19 mouse cellular contexts compared by ENCODE assay signal in genomic region chr19:41381581-41382239, GRCm38 (mm10). TPM values are rescaled to one million over a fixed set of nuclear protein-coding genes. Genes with fewer than 3 reads are reported as not detected.
DNase-seq lines count a peak whose midpoint lies in the region; ATAC-seq and TF ChIP-seq lines count a peak whose summit lies in the region.
"Had no signal": no experiment of that assay in that cellular context is flagged by ENCODE, and none has a peak within 500 bp of the region (broad histone marks: within the 10 kb centered on the region; RNA-seq: fewer than 3 reads in every experiment).

No protein-coding gene starts in this region.

- 0 out of 2 replicates have a peak overlapping the region, but pooled peaks have one; percentile 0 for H3K4me2 ChIP-seq in liver, embryonic 12.5 days
- H3K4me2 ChIP-seq in liver, embryonic 11.5 days = no peak overlapping the region
- H3K4me2 ChIP-seq in intestine, postnatal 0 days (replicated peaks; ENCODE audit: low read depth) = no peak overlapping the region
- no peak overlapping the region for H3K4me2 ChIP-seq in stomach, embryonic 15.5 days
- H3K4me2 ChIP-seq: embryonic facial prominence, embryonic 12.5 days; heart, embryonic 13.5 days; lung, embryonic 14.5 days had no signal

- H3K36me3 ChIP-seq in liver, embryonic 12.5 days = no peaks in the 10 kb centered on the region
- H3K36me3 ChIP-seq in liver, embryonic 11.5 days (ENCODE audit: control insufficient read depth, insufficient read depth, low read length) = no peaks in the 10 kb centered on the region
- H3K36me3 ChIP-seq in intestine, postnatal 0 days (ENCODE audit: control insufficient read depth, insufficient read depth) = no peaks in the 10 kb centered on the region
- no peaks in the 10 kb centered on the region for H3K36me3 ChIP-seq in stomach, embryonic 15.5 days
- H3K36me3 ChIP-seq: embryonic facial prominence, embryonic 12.5 days; heart, embryonic 13.5 days had no signal

- intact Hi-C loops in gastrocnemius, adult 2 months (cut with DNase I) = no loop called here

- ATAC-seq in liver, embryonic 12.5 days = no peak
- no peak for ATAC-seq in liver, embryonic 11.5 days (replicated peaks; ENCODE audit: low FRiP score)
- ATAC-seq in intestine, postnatal 0 days = no peak; the same call in 1 of the 2 replicates
- no peak for ATAC-seq in stomach, embryonic 15.5 days (ENCODE audit: insufficient read depth, low FRiP score, low read depth)
- ATAC-seq: forebrain, embryonic 16.5 days; hindbrain, embryonic 16.5 days; midbrain, embryonic 16.5 days had no signal

- no peak overlapping the region for H3K9ac ChIP-seq in liver, embryonic 12.5 days
- H3K9ac ChIP-seq in liver, embryonic 11.5 days (ENCODE audit: low read depth, low read length) = no peak overlapping the region
- H3K9ac ChIP-seq in intestine, postnatal 0 days (ENCODE audit: low read depth, low read length) = no peak overlapping the region
- no peak overlapping the region for H3K9ac ChIP-seq in stomach, embryonic 15.5 days
- H3K9ac ChIP-seq: embryonic facial prominence, embryonic 12.5 days; heart, embryonic 13.5 days; lung, embryonic 14.5 days had no signal

- 59% methylated on average over 9 of the region's 9 CpGs for WGBS in liver, embryonic 12.5 days (ENCODE audit: insufficient replicate concordance)
- 69% methylated on average over 9 of the region's 9 CpGs for WGBS in liver, embryonic 11.5 days
- WGBS in intestine, postnatal 0 days = 56% methylated on average over 9 of the region's 9 CpGs
- WGBS in stomach, embryonic 15.5 days = 59% methylated on average over 9 of the region's 9 CpGs

- H3K9me3 ChIP-seq in liver, embryonic 12.5 days (replicated peaks) = no peaks in the 10 kb centered on the region
- no peaks in the 10 kb centered on the region for H3K9me3 ChIP-seq in liver, embryonic 11.5 days (ENCODE audit: control insufficient read depth, low read length)
- no peaks in the 10 kb centered on the region for H3K9me3 ChIP-seq in intestine, postnatal 0 days (ENCODE audit: control insufficient read depth)
- no peaks in the 10 kb centered on the region for H3K9me3 ChIP-seq in stomach, embryonic 15.5 days
- H3K9me3 ChIP-seq: embryonic facial prominence, embryonic 12.5 days; heart, embryonic 13.5 days had no signal

- H3K27me3 ChIP-seq in liver, embryonic 12.5 days (replicated peaks) = peaks cover 24% of the 10 kb centered on the region
- peaks cover 7% of the 10 kb centered on the region for H3K27me3 ChIP-seq in liver, embryonic 11.5 days (replicated peaks; ENCODE audit: control insufficient read depth, insufficient read depth, low read length)
- peaks cover 7% of the 10 kb centered on the region; the same call in 1 of the 2 replicates for H3K27me3 ChIP-seq in intestine, postnatal 0 days (replicated peaks; ENCODE audit: control insufficient read depth, insufficient read depth, low read length)
- H3K27me3 ChIP-seq in stomach, embryonic 15.5 days (replicated peaks) = no peaks in the 10 kb centered on the region

- 0 out of 2 replicates have a peak, but pooled peaks have one; percentile 11 for TF ChIP-seq CTCF in intestine, postnatal 0 days (IDR thresholded peaks at IDR 0.05; ENCODE audit: low read depth)
- no peak for TF ChIP-seq CTCF in gastrocnemius, adult 2 months (IDR thresholded peaks at IDR 0.05)

- DNase-seq in adrenal gland, adult 2 months = peak; percentile 36
- no peak for DNase-seq in adrenal gland, postnatal 10 days
- no peak for DNase-seq in liver, embryonic 11.5 days (ENCODE audit: low spot score)
- DNase-seq in ovary, postnatal 14 days (ENCODE audit: low spot score) = no peak
- DNase-seq in gastrocnemius, adult 2 months = no peak
- DNase-seq: cerebellum, adult 18-20 months; heart, postnatal 36 days; kidney, adult 8-10 months; left cerebral cortex, postnatal 4 days; lung, embryonic 14.5 days; thymus, postnatal 36 days had no signal

- H3K4me3 ChIP-seq in liver, embryonic 12.5 days = no peak overlapping the region
- H3K4me3 ChIP-seq in liver, embryonic 11.5 days (ENCODE audit: low read depth, low read length) = no peak overlapping the region
- no peak overlapping the region for H3K4me3 ChIP-seq in intestine, postnatal 0 days (ENCODE audit: low read depth, low read length)
- H3K4me3 ChIP-seq in stomach, embryonic 15.5 days (replicated peaks) = no peak overlapping the region
- no peak overlapping the region for H3K4me3 ChIP-seq in gastrocnemius, adult 2 months
- H3K4me3 ChIP-seq: embryonic facial prominence, embryonic 12.5 days; heart, embryonic 13.5 days had no signal

- no peak overlapping the region for H3K27ac ChIP-seq in liver, embryonic 12.5 days
- H3K27ac ChIP-seq in liver, embryonic 11.5 days (ENCODE audit: low read depth, low read length) = no peak overlapping the region
- H3K27ac ChIP-seq in intestine, postnatal 0 days (ENCODE audit: low read depth, low read length) = no peak overlapping the region
- 0 out of 2 replicates have a peak overlapping the region, but pooled peaks have one; percentile 14 for H3K27ac ChIP-seq in stomach, embryonic 15.5 days
- H3K27ac ChIP-seq in gastrocnemius, adult 2 months = no peak overlapping the region
- H3K27ac ChIP-seq: embryonic facial prominence, embryonic 12.5 days; heart, embryonic 13.5 days had no signal

- H3K4me1 ChIP-seq in liver, embryonic 12.5 days = peaks cover 15% of the 10 kb centered on the region
- H3K4me1 ChIP-seq in liver, embryonic 11.5 days (replicated peaks; ENCODE audit: control insufficient read depth, insufficient read depth, low read length) = 0 out of 2 replicates have a peak, but pooled peaks cover 3% of the 10 kb centered on the region
- H3K4me1 ChIP-seq in intestine, postnatal 0 days (replicated peaks; ENCODE audit: control insufficient read depth, insufficient read depth, low read length) = peaks cover 10% of the 10 kb centered on the region; the same call in 1 of the 2 replicates
- H3K4me1 ChIP-seq in stomach, embryonic 15.5 days = peaks cover 11% of the 10 kb centered on the region; the same call in 1 of the 2 replicates

RNA-seq across cellular contexts. Expression of gene Pik3ap1, which starts 3.2 kb away (rescaled TPM):
- 10 to 100 TPM in 1 of 2 experiments, 1 to 10 TPM in 1; 6.5 to 37.2 TPM for total RNA-seq in adrenal gland, adult 2 months (2021)
- polyA plus RNA-seq in adrenal gland, adult 2 months (2012; rRNA removed) = 3.6 and 4.5 TPM in 2 replicates
- 1 to 10 TPM; 6.2 to 8.7 TPM for total RNA-seq in adrenal gland, postnatal 10 days (2021)
- polyA plus RNA-seq in liver, embryonic 12.5 days (2016; fragmentation: Nextera tagmentation; extraction: Ambion mirVana) = 5.5 and 6.0 TPM in 2 replicates
- polyA plus RNA-seq in liver, embryonic 11.5 days (2014; fragmentation: Nextera tagmentation; extraction: Ambion mirVana) = 5.4 and 5.6 TPM in 2 replicates
- 2.0 and 2.2 TPM in 2 replicates for polyA plus RNA-seq in intestine, postnatal 0 days (2015; fragmentation: Nextera tagmentation; extraction: Ambion mirVana)
- 10.5 and 13.8 TPM in 2 replicates for polyA plus RNA-seq in stomach, embryonic 15.5 days (2015; fragmentation: Nextera tagmentation; extraction: Ambion mirVana)
- total RNA-seq in gastrocnemius, adult 2 months (2021) = under 1 TPM; 0.25 to 0.43 TPM
